Mouse (Mus musculus) liver, embryonic 14.5 days (tissue): ENCODE measurements around the gene Taok1.

Experiments
- CTCF ChIP-seq: IDR thresholded peaks from 2 replicates; pipeline ENCODE4 v1.5.1; 2016; ENCODE audit warnings: antibody characterized with exemption, low read depth, control low read depth
- EP300 ChIP-seq: IDR thresholded peaks from 2 replicates; pipeline ENCODE4 v1.6.1; 2016; ENCODE audit warnings: antibody characterized with exemption, low read depth

- no peak for TF ChIP-seq EP300
- TF ChIP-seq CTCF, result no peak
Observed at GRCm38 (mm10) chr11:77625061-77625855, 17.6 kb upstream of the Taok1 start.
